Mouse (Mus musculus) kidney, adult 9 months (tissue): ENCODE results near the gene Efcab5.

Experiments
- DNase-seq: peaks from one replicate; pipeline ENCODE4 v3.0.0; 2022

The Efcab5 gene

GRCm38 (mm10) chr11:77188868-77189267, at the start of gene Efcab5:
Gene Efcab5, minus strand, starts transcription at chr11:77188968.
- no peak for DNase-seq

DNA sequence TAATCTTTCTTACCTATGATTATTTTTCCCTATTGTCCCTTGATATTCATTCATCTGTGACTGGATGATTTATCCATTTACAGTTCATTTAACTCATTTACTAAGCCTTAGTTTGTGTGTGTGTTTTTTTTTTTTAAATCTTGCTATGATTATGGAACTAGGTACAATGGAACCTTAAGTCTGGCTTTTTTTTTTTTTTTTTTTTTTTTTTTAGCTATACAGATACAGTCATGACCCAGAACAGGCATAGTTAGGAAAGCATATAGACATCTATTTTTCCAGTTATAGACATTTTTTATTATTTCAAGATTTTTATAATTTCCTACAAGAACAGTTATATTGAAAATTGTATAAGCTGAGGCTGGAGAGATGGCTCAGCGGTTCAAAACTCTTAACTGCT, 46.5 kb upstream of the Efcab5 start:
- no peak for DNase-seq

- DNase-seq, result no peak
Observed at GRCm38 (mm10) chr11:77231514-77231913, 42.7 kb upstream of the Efcab5 start.

DNA sequence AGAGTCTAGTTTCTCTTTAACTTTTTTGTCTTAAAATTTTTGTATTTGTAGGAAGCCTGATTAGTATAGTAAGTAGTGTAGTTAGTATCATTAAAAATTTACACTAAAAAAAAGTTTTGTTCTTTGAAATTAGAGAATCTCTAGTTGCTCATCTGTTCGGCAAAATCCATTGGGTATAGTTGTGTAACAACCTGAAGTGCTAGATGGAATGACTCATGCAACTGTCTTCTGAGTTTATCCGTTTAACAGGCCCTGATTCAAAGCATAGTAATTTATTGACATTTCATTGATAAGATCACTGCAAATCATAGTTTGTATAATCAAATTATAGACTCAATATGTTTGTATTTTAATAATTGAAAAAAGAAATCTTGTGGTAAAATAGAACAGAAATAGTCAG, 42.0 kb upstream of the Efcab5 start:
- DNase-seq, result no peak

DNA sequence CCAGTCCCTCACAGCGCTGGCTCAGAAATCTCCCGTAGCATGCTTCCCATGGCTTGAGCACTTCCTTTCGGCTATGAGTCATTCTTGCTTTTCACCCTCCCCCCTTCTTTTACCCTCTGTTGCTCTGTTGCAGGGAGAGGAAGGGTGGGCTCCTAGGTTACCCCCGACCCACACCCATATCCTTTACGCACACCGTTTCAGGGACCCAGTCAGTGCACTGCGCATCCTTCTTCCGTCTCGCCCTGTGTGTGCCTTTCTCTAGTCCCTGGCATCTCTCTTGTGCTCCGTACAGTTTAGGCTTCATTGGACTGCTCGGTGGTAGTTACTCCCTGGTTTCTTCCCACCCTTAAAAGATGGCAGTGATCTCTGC, 28.0 kb upstream of the Efcab5 start:
- DNase-seq, result no peak

DNA sequence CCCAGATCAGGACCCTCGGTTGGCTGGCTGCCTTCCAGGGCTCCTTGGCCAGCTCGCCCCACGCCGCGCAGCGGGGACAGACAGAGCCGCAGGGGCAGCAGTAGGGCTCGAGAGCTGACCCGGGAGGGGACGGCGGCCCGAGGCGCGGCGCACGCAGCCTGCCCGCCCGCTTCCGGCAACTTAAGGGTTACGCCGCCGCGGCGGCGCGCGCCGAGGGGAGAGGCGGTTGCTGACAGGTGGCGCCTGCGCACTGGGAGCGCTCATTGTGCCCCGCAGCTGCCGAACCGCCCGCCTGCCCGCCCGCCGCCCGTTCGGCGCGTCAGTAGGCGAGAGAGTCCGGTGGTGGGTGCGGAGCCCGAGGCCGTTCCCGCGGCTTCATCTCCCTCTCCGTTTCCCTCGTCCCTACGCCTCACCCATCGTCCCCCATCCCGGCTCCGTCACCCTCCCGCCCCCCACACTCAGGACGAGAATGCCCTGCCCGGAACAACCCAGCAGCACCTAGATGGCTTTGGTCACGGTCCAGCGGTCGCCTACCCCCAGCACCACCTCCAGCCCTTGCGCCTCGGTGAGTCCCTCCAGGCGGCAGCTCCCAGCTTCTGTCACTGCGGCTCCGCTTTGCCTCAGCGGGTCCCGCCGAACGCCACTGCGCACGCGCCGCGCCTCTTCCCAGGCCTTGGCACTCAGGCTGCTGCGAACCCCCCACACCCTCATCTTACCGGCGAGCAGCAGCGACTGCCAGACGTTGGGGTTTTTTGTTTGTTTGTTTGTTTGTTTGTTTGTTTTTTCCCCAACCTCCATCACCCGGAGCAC, 27.4 kb upstream of the Efcab5 start, which contains the start of gene Ssh2:
Ssh2 (plus strand) TSS at position 337 of the 810 bp plus-strand sequence.
- peak; percentile 81 for DNase-seq

DNA sequence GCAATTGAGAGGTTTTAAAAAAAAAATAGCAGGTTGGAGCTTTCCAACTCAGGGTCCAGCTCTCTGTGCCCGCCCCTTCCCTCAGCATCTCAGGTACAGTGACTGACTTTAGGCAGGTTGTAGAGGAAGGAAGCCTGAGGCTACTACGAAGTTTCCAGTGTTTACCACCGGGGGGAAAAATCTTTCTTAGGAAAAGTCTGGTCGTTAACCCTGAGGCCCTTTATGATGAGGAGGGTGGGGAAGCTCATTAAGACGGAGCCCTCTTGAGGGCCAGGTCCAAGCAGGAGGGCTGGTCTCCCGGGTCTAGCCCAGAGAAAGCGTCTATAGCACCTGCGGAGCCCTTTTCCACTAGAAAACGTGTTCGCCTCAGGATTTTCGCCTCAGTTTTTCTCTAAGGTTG, 26.7 kb upstream of the Efcab5 start:
- DNase-seq, result no peak

DNA sequence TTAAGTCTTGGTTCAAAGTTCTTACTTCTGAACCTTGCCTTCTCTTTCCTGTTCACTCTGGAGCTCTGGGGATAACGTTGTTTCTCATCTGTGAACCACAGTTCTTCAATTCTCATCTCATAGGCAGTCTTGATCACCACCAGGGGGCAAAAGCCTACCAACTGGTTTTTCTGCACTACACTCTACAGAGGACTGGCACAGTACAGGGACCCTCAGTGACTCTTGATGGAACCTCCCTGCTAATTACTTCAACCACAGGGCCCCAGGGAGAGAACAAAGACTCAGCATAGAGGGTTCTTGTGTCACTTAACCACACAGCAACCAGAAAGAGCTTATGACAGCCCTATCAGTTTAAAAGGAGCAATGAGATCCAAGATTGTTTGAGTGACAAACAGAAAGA, 26.0 kb upstream of the Efcab5 start:
- peak; percentile 87 for DNase-seq

DNA sequence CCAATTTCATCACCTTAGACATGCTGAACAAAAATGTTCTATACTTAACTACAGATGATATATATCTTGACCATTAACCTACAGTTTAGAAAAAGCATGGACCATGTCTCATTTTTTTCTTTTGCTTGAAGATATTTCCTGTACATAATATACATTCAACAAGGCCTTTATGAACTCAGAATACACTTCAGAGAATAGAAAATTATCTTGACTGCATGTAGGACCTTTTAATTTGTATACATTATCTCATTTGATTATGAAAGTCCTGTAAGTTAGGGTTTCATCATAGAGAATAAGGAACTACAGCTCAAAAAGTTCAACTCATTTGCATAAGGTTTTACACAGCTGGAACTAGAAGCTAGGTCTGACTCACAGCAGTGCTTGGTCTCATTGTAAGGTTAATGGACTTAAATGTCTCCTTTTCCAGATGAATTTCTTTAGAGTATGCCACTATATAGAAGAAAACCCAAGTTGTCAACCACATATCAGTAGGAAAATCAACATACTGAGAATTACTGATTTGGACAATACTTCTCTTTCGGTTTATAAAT, 25.4 kb upstream of the Efcab5 start:
- DNase-seq, result no peak

DNA sequence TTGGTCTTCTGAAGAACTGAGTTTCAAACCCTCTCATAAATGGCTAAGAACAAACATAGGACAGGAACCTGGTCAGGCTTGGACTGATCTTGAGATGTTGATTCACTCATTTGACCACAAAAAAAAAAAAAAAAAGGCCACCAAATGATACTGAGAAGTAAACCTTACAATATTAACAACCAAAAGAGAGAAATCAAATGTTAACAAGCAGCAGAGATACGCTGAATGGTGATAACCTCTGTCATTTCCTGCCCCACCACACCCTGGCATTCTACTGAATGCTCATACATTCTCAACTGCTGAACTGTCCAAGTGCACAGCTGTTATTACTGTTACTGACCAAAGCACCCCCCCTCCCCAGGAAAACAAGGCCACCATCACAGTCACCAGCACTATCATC, 11.9 kb upstream of the Efcab5 start:
- no peak for DNase-seq

DNA sequence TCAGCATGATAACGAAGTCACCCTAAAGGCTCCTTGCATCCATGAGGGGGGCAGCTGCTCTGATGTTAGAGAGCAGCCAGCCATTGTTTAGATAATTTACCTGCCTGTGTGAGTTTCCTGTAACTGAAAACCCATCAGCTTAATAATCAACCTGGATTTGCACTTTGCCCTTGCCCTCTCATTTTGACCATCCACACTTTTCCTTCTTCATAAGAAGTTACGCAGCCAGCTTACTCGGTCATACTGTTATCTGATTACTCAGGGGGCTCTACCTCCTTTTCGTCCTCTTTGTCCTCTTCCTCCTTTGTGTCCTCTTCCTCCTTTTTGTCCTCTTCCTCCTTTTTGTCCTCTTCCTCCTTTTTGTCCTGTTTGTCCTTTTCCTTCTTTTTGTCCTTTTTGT, 10.9 kb upstream of the Efcab5 start:
- peak; percentile 89 for DNase-seq

DNA sequence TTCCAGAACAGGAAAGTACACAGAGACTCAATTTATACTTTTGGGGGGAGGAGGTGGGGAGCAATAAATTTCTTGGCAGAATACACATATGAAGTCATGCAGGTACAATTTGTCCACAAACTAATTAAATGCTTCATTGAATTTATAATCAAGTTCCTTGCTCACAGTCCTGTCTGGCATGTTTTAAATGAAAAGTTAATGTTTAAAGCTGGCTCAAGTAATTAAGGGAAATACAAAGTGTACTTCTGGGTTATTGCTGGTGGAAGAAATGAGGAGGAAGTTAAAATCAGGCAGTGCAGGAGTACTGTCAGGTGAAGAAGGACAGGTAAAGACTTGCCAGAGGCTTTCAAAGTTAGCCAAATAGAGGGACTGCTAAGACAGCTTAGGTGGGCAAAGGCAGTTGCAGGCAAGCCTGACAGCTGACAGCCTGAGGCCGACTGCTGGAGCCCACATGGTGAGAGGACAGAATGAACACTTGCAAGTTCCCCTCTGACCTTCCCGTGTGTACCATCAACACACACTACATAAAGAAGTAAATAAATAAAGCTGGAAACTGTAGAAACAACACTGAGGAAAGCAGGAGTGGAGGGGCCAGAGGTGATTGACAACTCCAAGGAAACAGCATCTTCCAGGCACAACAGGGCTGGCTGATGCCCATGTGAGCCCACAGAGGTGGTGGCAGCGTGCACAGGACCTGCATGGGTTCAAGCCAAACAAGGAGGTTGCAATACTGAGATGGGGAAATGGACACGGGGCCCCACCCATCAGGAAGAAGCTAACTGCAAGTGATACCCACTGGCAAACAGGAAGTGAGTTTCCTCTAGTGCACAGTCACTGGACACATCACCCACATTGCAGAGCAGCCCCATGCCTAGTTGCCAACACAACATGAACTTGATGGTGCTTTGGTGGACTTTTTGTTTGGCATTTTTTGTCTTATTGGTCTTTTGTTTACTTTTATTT, 7.7 kb upstream of the Efcab5 start:
- peak; percentile 81 for DNase-seq

DNA sequence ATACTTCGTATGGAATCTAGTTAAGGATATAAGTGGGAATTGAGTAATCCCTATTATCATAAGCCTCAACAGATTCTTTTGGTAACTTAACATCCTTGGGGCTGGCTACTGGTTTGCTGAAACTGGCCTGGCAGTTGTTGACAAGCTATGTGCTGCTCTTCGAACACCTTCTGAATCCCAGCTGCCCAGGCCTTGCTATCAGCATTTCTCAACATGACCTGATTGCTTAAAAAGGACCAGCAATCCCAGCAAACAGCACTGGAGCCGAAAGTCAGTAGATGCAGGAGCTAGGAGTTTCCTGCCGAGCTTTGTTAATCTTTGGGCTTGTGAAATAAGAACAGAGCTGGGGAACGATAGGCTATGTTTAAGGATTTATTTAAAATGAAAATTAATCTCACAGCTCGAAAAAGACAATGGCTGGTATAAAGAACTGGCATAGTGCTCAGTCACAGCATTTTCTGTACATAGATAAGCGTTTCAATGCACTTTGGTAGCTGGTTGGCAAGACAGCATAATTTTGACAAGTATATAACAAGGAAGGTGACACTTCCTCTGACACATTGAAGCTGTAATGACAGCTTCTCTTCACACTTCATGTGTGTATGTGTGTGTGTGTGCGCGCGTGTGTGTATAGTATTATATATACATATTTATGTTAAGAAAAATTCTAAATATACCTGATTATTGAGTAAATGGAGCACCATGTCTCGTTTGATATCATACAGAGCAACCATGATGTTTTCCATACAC, 6.8 kb upstream of the Efcab5 start:
- DNase-seq, result no peak

DNA sequence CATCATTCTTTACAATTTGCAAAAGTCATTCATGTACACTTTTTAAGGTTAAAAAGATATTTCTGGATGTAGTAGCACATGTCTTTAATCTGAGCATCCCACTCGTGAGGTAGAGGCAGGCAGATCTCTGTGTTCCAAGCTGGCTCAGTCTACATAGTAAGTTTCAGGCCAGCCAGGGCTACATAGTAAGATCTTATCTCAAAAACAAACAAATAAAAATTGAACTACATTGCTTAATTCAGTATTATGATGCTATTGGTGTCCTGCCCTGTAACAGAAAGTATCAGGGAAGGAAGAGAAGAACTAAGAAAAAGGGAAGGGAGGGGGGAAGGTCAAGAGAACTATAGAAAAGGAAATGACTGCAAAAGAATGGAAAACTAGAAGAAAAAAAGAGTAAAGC, 6.0 kb upstream of the Efcab5 start:
- no peak for DNase-seq

DNA sequence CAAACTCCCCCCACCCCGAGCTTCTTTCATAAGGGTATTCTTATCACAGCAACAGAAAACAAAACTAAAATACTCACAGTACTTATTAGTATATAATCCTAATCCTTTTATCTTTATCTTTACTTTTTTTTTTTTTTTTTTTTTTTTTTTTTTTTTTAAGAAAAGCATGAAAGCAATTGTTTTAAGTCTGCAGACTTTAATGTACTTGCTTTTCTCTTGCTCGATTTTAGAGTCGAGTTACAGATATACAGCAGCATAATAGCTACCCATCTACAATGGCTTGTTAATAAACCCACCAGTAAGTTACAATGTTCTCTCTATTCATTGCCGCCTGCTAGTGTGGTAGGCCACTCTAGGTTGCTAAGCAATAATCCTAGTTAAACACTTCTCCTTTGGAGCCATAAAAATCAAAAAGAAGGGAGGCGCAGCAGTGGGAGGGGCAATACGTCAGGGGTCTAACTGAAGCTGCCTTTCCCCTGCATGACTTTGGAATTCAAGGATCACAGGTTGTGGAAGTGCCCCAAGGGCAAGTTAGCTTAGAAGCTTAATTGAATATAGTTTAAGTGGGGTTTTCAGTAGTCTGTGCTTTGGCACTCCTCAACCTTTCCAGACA, 5.3 kb upstream of the Efcab5 start:
- peak; percentile 64 for DNase-seq

DNA sequence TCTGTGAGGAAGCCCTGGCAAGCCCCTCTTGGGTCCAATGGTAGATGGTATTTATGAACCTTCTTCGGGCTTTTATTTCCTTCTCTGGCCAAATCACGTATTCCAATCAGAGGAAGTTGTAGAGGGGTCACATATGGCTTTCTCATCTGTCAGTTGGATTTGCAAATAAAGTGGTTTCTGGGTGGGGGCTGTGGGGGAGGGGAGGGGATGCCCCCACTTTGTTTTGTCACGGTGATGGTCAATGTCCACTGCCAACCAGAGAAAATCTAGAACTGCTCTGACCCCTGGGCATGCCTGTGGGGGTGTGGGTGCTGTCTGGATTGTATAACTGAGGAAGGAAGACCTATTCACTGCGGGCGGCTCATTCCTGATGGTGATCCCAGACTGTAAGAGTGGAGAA, 4.6 kb upstream of the Efcab5 start:
- no peak for DNase-seq

GRCm38 (mm10) chr11:77184926-77185325, 3.8 kb downstream of the Efcab5 start:
- no peak for DNase-seq

DNA sequence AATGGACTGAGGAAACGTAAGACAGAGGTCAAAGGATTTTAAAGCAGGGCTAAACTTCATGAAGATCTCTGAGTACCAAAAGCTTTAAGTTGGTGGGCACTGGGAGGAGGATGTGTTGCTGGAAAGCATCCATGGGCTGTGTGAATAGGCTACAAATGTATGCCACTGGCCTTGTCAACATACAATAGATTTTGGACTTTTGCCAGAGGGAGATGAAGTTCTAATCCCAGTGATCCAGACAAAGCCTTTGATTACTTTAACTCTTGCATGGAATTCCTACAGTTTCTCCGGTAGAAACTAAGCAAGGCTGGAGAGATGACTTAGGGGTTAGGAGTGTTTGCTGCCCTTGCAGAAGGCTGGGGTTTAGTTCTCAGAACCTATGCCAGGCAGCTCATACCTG, 6.2 kb downstream of the Efcab5 start:
- no peak for DNase-seq

DNA sequence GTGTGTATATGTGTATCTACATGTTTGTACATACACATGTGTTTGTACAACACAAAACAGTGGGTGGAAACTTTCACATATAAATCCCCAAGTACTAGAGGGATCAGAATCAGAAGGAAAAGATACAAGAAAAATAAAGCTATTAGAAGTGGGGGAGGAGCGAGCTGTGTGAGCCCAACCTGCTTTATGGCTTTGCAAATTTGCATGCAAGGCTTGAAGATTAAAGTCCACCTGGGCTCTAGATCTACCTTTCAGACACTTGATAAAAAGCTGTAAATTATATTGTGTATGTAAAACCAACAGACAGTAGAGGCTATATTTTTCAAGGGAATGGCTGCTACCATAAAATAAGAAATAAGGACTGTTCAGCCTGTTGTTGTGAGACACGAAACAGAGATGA, 6.7 kb downstream of the Efcab5 start:
- DNase-seq, result peak; percentile 35

- DNase-seq, result peak; percentile 26
Observed at GRCm38 (mm10) chr11:77181528-77181927, 7.2 kb downstream of the Efcab5 start.

DNA sequence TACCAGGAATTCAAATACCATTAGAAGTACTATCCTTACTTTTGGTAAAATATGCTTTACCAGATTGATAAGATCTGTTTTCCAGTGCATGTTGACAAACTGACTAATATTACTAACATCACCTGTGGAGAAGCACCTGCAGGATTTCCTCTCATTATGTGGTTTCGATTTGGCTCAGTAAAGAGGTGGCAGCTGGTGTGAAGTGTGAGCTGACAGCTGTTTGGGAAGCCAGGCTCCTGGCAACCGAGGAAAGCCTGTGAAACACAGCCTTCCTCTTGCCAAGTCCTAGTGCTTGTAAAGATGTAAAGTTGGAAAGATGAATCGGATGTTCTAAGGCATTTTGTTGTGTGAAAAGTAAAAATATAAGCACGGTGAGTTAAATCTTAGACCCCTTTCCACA, 7.9 kb downstream of the Efcab5 start:
- no peak for DNase-seq

DNA sequence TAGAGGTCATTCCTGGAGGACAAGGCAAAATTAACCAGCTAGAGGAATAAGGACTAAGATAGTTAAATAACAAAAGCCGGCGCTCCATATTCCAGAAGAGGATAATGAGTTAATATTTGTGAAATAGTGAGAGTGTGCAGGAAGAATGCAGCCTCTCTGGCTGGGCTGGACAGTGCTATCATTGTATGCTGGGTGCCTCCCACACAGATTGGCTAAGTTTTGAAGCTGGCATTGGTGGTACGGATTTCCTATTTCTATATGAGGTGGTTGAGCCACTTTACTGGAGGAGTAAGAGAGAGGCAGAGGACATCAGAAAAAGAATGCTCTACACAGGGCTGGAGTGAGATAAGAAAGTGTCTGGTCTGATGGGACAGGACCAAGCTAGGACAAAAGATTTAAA, 9.0 kb downstream of the Efcab5 start:
- DNase-seq, result no peak
